Mouse (Mus musculus) intestine, embryonic 15.5 days (tissue): ENCODE results near the gene Ajuba. TPM values are rescaled to one million over a fixed set of nuclear protein-coding genes. Genes with fewer than 3 reads are reported as not detected.

ENCODE experiments used
- ATAC-seq: fragments of 200-750 bp; cut with Nextera tagmentation; 2 replicates; pipeline ENCODE4 v1.8.0; 2017; ENCODE audit warnings: moderate TSS enrichment, moderate library complexity
- H3K27ac ChIP-seq: fragments of 300-500 bp; sonication (generic); 2 replicates; pipeline ENCODE4 v1.5.1; 2015; ENCODE audit warnings: mild to moderate bottlenecking, inconsistent platforms
- H3K27me3 ChIP-seq: fragments of 300-500 bp; sonication (generic); replicated peaks from 2 replicates; pipeline ENCODE4 v1.6.1; 2015; ENCODE audit warnings: inconsistent platforms
- H3K36me3 ChIP-seq: fragments of 300-500 bp; sonication (generic); 2 replicates; pipeline ENCODE4 v1.6.1; 2015; ENCODE audit warnings: inconsistent platforms
- H3K4me1 ChIP-seq: fragments of 300-500 bp; sonication (generic); replicated peaks from 2 replicates; pipeline ENCODE4 v1.6.1; 2015; ENCODE audit warnings: inconsistent platforms
- H3K4me2 ChIP-seq: fragments of 300-500 bp; sonication (generic); replicated peaks from 2 replicates; pipeline ENCODE4 v1.6.1; 2015; ENCODE audit warnings: mild to moderate bottlenecking, inconsistent platforms
- H3K4me3 ChIP-seq: fragments of 300-500 bp; sonication (generic); replicated peaks from 2 replicates; pipeline ENCODE4 v1.5.1; 2015; ENCODE audit warnings: inconsistent platforms
- H3K9ac ChIP-seq: fragments of 300-500 bp; sonication (generic); 2 replicates; pipeline ENCODE4 v1.6.1; 2015; ENCODE audit warnings: inconsistent platforms
- H3K9me3 ChIP-seq: fragments of 300-500 bp; sonication (generic); 2 replicates; pipeline ENCODE4 v1.6.1; 2016; ENCODE audit warnings: inconsistent platforms
- WGBS: fragments of 180-500 bp; shearing (Covaris S2); methylation state at CpG from one replicate; pipeline ENCODE4 v1.1.7; 2015; 5-methylcytosine and 5-hydroxymethylcytosine counted together
- polyA plus RNA-seq: library from polyadenylated mRNA; unstranded; fragments of >200 nt; fragmentation: Nextera tagmentation; extraction: Ambion mirVana; gene quantifications from 2 replicates; pipeline ENCODE4 v1.2.1, GENCODE M21; 2015

The Ajuba gene
- polyA plus RNA-seq, 1 experiment from 2014 or later = 18.2 TPM

GRCm38 (mm10) chr14:54583681-54584338 lies 6.5 kb upstream of the Ajuba start:
- H3K4me2 ChIP-seq = no peak overlapping the region

GRCm38 (mm10) chr14:54582536-54582935 lies 5.2 kb upstream of the Ajuba start:
- no peaks in the 10 kb centered on the region for H3K36me3 ChIP-seq
- no peak for ATAC-seq
- no peak overlapping the region for H3K27ac ChIP-seq
- WGBS = 82% methylated on average over 9 of the region's 9 CpGs
- no peak overlapping the region for H3K9ac ChIP-seq
- H3K4me2 ChIP-seq = no peak overlapping the region
- H3K4me1 ChIP-seq = peaks cover 7% of the 10 kb centered on the region; the same call in 1 of the 2 replicates
- H3K27me3 ChIP-seq = no peaks in the 10 kb centered on the region
- H3K9me3 ChIP-seq = no peaks in the 10 kb centered on the region
- no peak overlapping the region for H3K4me3 ChIP-seq

More at GRCm38 (mm10) chr14:54583681-54584338, 6.5 kb upstream of the Ajuba start:
- H3K9me3 ChIP-seq = no peaks in the 10 kb centered on the region
- no peak overlapping the region for H3K9ac ChIP-seq
- H3K27ac ChIP-seq = peak overlapping the region; percentile 48; the same call in 1 of the 2 replicates
- WGBS = 33% methylated on average over 7 of the region's 7 CpGs
- no peaks in the 10 kb centered on the region for H3K36me3 ChIP-seq
- ATAC-seq = peak; percentile 68
- no peak overlapping the region for H3K4me3 ChIP-seq
- 0 out of 2 replicates have a peak, but pooled peaks cover 3% of the 10 kb centered on the region for H3K4me1 ChIP-seq
- H3K27me3 ChIP-seq = no peaks in the 10 kb centered on the region

DNA sequence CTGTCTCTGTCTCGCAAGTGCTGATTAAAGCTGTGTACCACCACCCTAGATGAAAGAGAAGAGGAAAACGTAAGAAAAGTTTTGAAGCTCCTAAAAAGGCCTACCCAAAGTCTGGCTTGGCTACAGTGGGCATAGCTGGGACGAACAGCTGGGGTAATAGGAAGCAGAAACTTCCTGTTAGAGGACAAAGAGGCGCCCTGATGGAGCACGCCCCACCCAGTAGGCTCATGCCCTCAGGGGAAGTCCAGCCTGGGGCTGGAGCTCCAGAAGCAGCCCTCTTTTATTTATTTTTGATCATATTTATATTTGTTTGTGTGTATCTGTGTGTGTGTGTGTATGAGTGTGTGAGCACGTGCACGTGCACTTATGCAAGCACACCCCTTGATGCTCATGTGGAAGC lies 2.3 kb upstream of the Ajuba start:
- H3K27ac ChIP-seq = no peak overlapping the region
- H3K4me2 ChIP-seq = no peak overlapping the region
- H3K4me1 ChIP-seq = peaks cover 17% of the 10 kb centered on the region
- WGBS = 76% methylated on average over 7 of the region's 7 CpGs
- no peak overlapping the region for H3K9ac ChIP-seq
- H3K36me3 ChIP-seq = no peaks in the 10 kb centered on the region
- no peaks in the 10 kb centered on the region for H3K27me3 ChIP-seq
- no peak overlapping the region for H3K4me3 ChIP-seq
- H3K9me3 ChIP-seq = no peaks in the 10 kb centered on the region
- ATAC-seq = no peak

DNA sequence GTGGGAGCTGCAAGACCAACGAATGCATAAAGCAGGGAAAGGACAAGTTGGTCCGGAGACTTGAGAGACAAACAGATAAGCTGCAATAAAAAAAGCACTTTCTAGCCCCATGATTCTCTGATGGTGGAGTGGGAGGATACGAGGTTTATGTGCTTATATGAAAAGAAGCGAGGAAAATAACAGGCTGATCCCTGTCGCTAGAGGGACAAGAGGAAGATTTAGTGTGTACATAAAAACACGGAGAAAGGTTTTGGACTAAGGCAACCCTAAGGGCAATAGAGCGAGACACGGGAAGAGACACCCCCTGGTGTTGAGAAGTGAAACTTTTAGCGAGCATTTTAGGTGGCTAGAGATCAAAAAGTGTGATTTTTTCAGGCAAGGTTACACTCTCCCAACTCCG lies 705 bp upstream of the Ajuba start:
- Histone ChIP-seq H3K4me1 (peaks cover 30% of the 10 kb centered on the region), H3K9ac (peak overlapping the region; percentile 95), H3K4me3 (peak overlapping the region; percentile 89), H3K36me3 (no peaks in the 10 kb centered on the region), H3K27me3 (no peaks in the 10 kb centered on the region), H3K4me2 (peak overlapping the region; percentile 92), H3K9me3 (no peaks in the 10 kb centered on the region), H3K27ac (peak overlapping the region; percentile 91)
- peak; percentile 19; the same call in 1 of the 2 replicates for ATAC-seq
- under 1% methylated on average over 10 of the region's 10 CpGs for WGBS

DNA sequence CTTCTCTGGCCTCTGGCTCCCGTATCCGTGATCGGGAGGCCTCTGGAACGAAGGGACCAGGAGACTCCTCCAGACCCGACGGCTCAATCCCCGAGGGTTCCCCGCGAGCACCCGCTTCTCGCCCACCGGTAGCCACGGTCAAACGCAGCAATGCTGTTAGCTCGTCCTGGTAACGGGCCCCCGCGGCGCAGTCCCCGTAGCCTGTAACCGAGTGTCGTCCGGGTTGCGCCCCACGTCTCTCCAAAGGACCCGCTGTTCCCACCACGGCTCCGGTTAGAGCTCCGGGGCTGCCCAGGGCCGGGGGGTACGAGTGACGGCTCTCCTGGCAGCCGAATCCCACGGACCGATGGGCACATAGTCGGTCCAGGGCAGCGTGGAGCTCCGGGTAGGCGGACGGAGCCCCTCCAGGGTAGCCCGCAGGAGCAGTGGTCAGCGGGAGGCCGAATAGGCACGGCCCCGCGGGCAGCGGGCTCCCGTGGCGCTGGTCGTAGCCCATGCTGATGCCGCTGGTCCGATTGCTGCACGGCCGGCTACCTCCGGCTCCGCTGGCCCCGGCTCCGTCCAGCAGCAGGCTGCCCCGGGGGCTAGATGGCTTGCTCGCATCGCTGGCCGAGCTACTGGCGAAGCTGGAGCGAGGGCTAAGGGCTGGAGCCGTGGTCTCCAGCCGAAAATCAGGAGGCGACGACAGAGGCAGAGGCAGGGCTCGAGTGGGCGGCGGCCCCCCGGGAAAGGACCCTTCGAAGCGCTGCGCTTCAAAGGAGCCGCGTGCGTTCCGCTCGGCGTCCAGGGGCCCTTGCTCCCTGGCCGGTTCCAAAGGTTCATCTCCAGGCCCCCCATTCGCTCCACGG lies 893 bp downstream of the Ajuba start:
- Histone ChIP-seq H3K36me3 (peaks cover 2% of the 10 kb centered on the region; the same call in 1 of the 2 replicates), H3K9me3 (no peaks in the 10 kb centered on the region), H3K27ac (peak overlapping the region; percentile 91), H3K9ac (peak overlapping the region; percentile 95), H3K4me1 (peaks cover 43% of the 10 kb centered on the region), H3K4me2 (peak overlapping the region; percentile 92), H3K4me3 (peak overlapping the region; percentile 89), H3K27me3 (no peaks in the 10 kb centered on the region)
- ATAC-seq = no peak
- WGBS = under 1% methylated on average over 84 of the region's 84 CpGs

DNA sequence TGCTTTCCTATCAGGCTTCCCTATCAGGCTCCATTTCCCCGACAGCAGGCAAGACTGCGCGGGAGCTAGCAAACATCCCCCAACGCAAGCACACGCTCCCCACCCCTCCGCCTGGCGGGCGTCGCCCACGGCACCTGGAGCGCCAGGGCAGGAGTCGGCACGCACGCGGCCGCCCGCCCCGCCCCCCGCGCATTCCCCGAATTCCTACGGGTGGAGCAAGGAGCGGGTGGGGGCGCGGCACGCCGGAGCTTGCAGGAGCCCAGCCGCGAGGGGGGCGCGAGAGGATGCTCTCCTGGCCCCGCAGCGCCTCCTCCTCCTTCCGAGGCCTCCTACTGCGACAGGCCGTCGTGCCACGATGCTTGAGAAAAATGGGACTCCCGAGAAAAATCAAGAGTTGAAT lies 1.7 kb downstream of the Ajuba start:
- Histone ChIP-seq H3K4me3 (peak overlapping the region; percentile 89), H3K4me1 (peaks cover 43% of the 10 kb centered on the region), H3K36me3 (peaks cover 9% of the 10 kb centered on the region; the same call in 1 of the 2 replicates), H3K4me2 (peak overlapping the region; percentile 92), H3K27me3 (no peaks in the 10 kb centered on the region), H3K9ac (peak overlapping the region; percentile 95), H3K27ac (no peak overlapping the region), H3K9me3 (no peaks in the 10 kb centered on the region)
- peak; percentile 43 for ATAC-seq
- WGBS = 1% methylated on average over 39 of the region's 39 CpGs

GRCm38 (mm10) chr14:54575031-54575430 lies 2.3 kb downstream of the Ajuba start:
- ATAC-seq = no peak
- Histone ChIP-seq H3K27me3 (no peaks in the 10 kb centered on the region), H3K9me3 (no peaks in the 10 kb centered on the region), H3K36me3 (peaks cover 9% of the 10 kb centered on the region; the same call in 1 of the 2 replicates), H3K4me3 (peak overlapping the region; percentile 89), H3K9ac (peak overlapping the region; percentile 95), H3K4me1 (peaks cover 46% of the 10 kb centered on the region), H3K4me2 (peak overlapping the region; percentile 92), H3K27ac (peak overlapping the region; percentile 59)
- WGBS = 8% methylated on average over 8 of the region's 8 CpGs

- Histone ChIP-seq H3K36me3 (peaks cover 14% of the 10 kb centered on the region), H3K9me3 (no peaks in the 10 kb centered on the region), H3K9ac (peak overlapping the region; percentile 47), H3K4me3 (peak overlapping the region; percentile 89), H3K4me2 (peak overlapping the region; percentile 92), H3K4me1 (peaks cover 47% of the 10 kb centered on the region), H3K27me3 (no peaks in the 10 kb centered on the region), H3K27ac (peak overlapping the region; percentile 59)
- 24% methylated on average over 4 of the region's 4 CpGs for WGBS
- no peak for ATAC-seq
These were observed 3.1 kb downstream of the Ajuba start for GRCm38 (mm10) chr14:54574253-54574652.

GRCm38 (mm10) chr14:54572790-54573736 lies 4.3 kb downstream of the Ajuba start:
- H3K36me3 ChIP-seq = peaks cover 22% of the 10 kb centered on the region
- 12% methylated on average over 14 of the region's 14 CpGs for WGBS
- H3K27ac ChIP-seq = peak overlapping the region; percentile 62
- H3K9me3 ChIP-seq = no peaks in the 10 kb centered on the region
- H3K4me2 ChIP-seq = peak overlapping the region; percentile 92
- peak; percentile 72 for ATAC-seq
- H3K4me1 ChIP-seq = peaks cover 43% of the 10 kb centered on the region
- H3K27me3 ChIP-seq = no peaks in the 10 kb centered on the region
- H3K4me3 ChIP-seq = peak overlapping the region; percentile 17
- peak overlapping the region; percentile 20; the same call in 1 of the 2 replicates for H3K9ac ChIP-seq

- 63% methylated on average over 4 of the region's 4 CpGs for WGBS
- Histone ChIP-seq H3K4me3 (no peak overlapping the region), H3K4me2 (no peak overlapping the region), H3K27me3 (no peaks in the 10 kb centered on the region), H3K4me1 (peaks cover 43% of the 10 kb centered on the region), H3K9me3 (no peaks in the 10 kb centered on the region), H3K27ac (peak overlapping the region; percentile 33; the same call in 1 of the 2 replicates), H3K9ac (no peak overlapping the region), H3K36me3 (peaks cover 26% of the 10 kb centered on the region)
- no peak for ATAC-seq
These were observed 5.2 kb downstream of the Ajuba start for GRCm38 (mm10) chr14:54572122-54572521.

GRCm38 (mm10) chr14:54569451-54570392 lies 7.6 kb downstream of the Ajuba start:
- Histone ChIP-seq H3K4me3 (no peak overlapping the region), H3K27me3 (no peaks in the 10 kb centered on the region), H3K4me1 (peaks cover 34% of the 10 kb centered on the region), H3K27ac (no peak overlapping the region), H3K9ac (no peak overlapping the region), H3K36me3 (peaks cover 26% of the 10 kb centered on the region), H3K4me2 (no peak overlapping the region), H3K9me3 (no peaks in the 10 kb centered on the region)
- WGBS = 72% methylated on average over 17 of the region's 17 CpGs
- ATAC-seq = no peak
